Mouse (Mus musculus) heart, postnatal 0 days (tissue): ENCODE data around the gene Prmt8.

Experiments used
- CTCF ChIP-seq: IDR thresholded peaks from 2 replicates; pipeline ENCODE4 v1.5.1; 2016; ENCODE audit warnings: antibody characterized with exemption, control low read depth, low read depth
- EP300 ChIP-seq: IDR thresholded peaks from 2 replicates; pipeline ENCODE4 v1.6.1; 2016; ENCODE audit warnings: antibody characterized with exemption, low read depth

DNA sequence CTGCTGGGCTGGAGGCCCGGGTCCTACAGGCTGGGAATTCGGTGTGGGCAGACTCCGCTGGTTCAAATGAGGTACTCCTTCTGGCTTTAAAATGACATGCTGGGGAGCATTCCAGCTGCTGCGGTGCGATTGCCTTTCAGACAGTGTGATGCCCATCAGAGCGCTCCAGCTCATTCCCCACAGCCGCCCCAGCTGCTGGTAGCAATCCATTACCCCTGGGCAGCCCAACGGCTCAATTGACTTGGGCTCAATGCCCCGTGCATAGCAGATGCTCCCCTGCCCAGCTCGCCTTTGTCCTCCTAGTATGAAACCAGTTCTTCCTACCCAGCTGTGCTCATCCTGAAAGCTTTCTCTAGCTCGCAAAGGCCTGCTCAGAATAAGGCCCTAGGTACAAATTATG is 92.4 kb downstream of the Prmt8 start:
- TF ChIP-seq CTCF (no peak), EP300 (no peak)
